Mouse (Mus musculus): ENCODE measurements at regions not wholly inside any gene's neighbourhood (a gene's known extent, or its start where the extent isn't known, plus 50 kb on each side); places are given as distances from the start of the nearest gene placed in this dataset.

GRCm38 (mm10) chr11:113129975-113130374 lies 348.0 kb downstream of the Sox9 start:
- ATAC-seq (ENCODE audit: insufficient read depth, low FRiP score, low read depth): no peak

DNA sequence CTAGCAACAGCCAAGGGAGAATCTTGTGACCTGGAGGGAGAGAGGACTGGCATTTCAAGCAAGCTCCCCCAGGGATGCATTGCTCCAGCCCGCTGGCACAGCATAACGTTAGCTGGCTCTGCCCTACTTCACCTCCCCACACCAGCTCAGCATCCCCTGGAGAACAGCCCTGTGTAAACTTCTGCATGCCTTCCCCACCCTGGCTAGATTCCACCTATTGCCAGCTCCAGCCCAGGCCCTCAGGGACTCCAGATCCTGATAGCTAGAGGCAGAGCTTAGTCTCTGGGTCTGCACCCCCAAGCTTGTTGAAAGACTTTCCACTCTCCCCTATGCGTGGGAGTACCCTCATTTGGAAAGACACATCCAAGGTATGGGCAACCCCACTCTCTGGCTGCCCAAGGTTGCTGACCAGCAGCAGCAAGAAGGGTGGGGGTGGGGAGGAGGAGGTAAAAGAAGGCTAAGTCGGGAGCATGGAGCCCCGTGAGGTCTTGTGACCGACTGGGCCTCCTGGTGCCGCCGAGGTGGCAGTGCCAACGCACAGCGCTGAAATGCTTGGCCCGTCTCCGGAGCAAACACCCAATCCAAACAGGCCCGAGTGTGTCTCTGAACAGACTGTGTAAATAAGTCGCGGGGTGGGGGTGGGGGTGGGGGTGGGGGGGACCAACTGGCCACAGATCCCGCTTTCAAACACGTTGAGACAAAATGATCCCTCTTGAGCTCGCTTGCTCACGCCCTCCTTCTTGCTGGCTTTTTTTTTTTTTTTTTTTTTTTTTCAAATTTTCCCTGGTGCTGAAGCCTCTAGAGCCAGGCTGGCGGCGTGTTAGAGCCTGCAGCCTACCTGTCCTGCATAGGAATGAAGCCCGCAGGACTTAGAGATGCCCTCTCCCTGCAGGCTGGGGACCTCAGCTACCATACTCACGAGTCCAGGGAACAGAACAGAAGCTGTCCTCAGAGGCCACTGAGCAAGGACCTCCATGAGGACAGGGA lies 350.3 kb downstream of the Sox9 start:
- H3K4me2 ChIP-seq: peak overlapping the region; percentile 33; the same call in 1 of the 2 replicates

More at GRCm38 (mm10) chr11:113129975-113130374, 348.0 kb downstream of the Sox9 start:
- Histone ChIP-seq H3K27me3 (replicated peaks) (no peaks in the 10 kb centered on the region), H3K4me2 (no peak overlapping the region), H3K4me3 (replicated peaks) (no peak overlapping the region), H3K4me1 (peaks cover 18% of the 10 kb centered on the region), H3K36me3 (no peaks in the 10 kb centered on the region), H3K9me3 (no peaks in the 10 kb centered on the region), H3K9ac (no peak overlapping the region), H3K27ac (no peak overlapping the region)
- 86% methylated on average over 7 of the region's 7 CpGs for WGBS

GRCm38 (mm10) chr11:113133407-113133806 lies 351.4 kb downstream of the Sox9 start:
- Histone ChIP-seq H3K9me3 (no peaks in the 10 kb centered on the region), H3K36me3 (no peaks in the 10 kb centered on the region), H3K27me3 (replicated peaks) (no peaks in the 10 kb centered on the region), H3K4me2 (no peak overlapping the region), H3K4me1 (peaks cover 18% of the 10 kb centered on the region), H3K4me3 (replicated peaks) (no peak overlapping the region), H3K9ac (no peak overlapping the region), H3K27ac (no peak overlapping the region)
- ATAC-seq (ENCODE audit: insufficient read depth, low FRiP score, low read depth): no peak
- 78% methylated on average over 4 of the region's 4 CpGs for WGBS

More for the DNA sequence above, 350.3 kb downstream of the Sox9 start:
- peaks cover 18% of the 10 kb centered on the region for H3K4me1 ChIP-seq
- no peak overlapping the region for H3K9ac ChIP-seq
- ATAC-seq (ENCODE audit: insufficient read depth, low FRiP score, low read depth): peak; percentile 67
- 55% methylated on average over 23 of the region's 23 CpGs for WGBS
- H3K4me3 ChIP-seq (replicated peaks): no peak overlapping the region
- H3K9me3 ChIP-seq: no peaks in the 10 kb centered on the region
- peak overlapping the region; percentile 75 for H3K27ac ChIP-seq
- H3K27me3 ChIP-seq (replicated peaks): no peaks in the 10 kb centered on the region
- H3K36me3 ChIP-seq: no peaks in the 10 kb centered on the region

- Histone ChIP-seq H3K36me3 (no peaks in the 10 kb centered on the region), H3K27me3 (replicated peaks) (no peaks in the 10 kb centered on the region), H3K27ac (no peak overlapping the region), H3K4me2 (no peak overlapping the region), H3K9me3 (no peaks in the 10 kb centered on the region), H3K9ac (no peak overlapping the region), H3K4me1 (peaks cover 18% of the 10 kb centered on the region), H3K4me3 (replicated peaks) (no peak overlapping the region)
- WGBS: 65% methylated on average over 5 of the region's 5 CpGs
- no peak for ATAC-seq (ENCODE audit: insufficient read depth, low FRiP score, low read depth)
Measured at GRCm38 (mm10) chr11:113135261-113135660, 353.2 kb downstream of the Sox9 start.

- no peak for ATAC-seq (ENCODE audit: insufficient read depth, low FRiP score, low read depth)
Measured at GRCm38 (mm10) chr11:113138462-113138861, 356.4 kb downstream of the Sox9 start.

GRCm38 (mm10) chr11:113140595-113140994 lies 358.6 kb downstream of the Sox9 start:
- Histone ChIP-seq H3K27ac (no peak overlapping the region), H3K9ac (no peak overlapping the region), H3K9me3 (no peaks in the 10 kb centered on the region), H3K4me2 (no peak overlapping the region), H3K36me3 (no peaks in the 10 kb centered on the region), H3K4me1 (peaks cover 17% of the 10 kb centered on the region), H3K27me3 (replicated peaks) (no peaks in the 10 kb centered on the region), H3K4me3 (replicated peaks) (no peak overlapping the region)
- 69% methylated on average over 9 of the region's 9 CpGs for WGBS
- no peak for ATAC-seq (ENCODE audit: insufficient read depth, low FRiP score, low read depth)

More at GRCm38 (mm10) chr11:113138462-113138861, 356.4 kb downstream of the Sox9 start:
- Histone ChIP-seq H3K4me3 (replicated peaks) (no peak overlapping the region), H3K9me3 (no peaks in the 10 kb centered on the region), H3K27ac (no peak overlapping the region), H3K4me2 (no peak overlapping the region), H3K9ac (no peak overlapping the region), H3K27me3 (replicated peaks) (no peaks in the 10 kb centered on the region), H3K36me3 (no peaks in the 10 kb centered on the region), H3K4me1 (peaks cover 6% of the 10 kb centered on the region; the same call in 1 of the 2 replicates)
- 74% methylated on average over 5 of the region's 5 CpGs for WGBS

DNA sequence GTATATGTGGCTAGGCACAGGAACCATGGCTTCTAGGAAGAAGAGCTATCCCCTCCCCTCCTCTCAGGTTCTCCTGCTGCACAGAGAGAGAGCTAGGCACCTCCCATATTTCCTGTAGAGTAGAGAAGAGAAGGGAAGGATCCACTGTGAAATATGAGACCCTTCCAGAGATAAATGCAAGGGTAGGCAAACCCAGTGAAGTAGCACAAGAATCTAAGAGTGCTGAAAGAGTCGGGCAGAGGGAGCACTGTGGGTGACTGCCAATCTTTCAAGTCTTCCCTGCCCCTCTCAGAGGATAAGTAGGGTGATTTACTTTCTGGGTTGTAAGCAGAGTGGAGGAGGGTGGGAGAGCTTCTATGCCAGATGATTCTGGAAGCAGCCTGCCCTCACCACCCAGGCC lies 360.8 kb downstream of the Sox9 start:
- Histone ChIP-seq H3K4me2 (no peak overlapping the region), H3K27ac (no peak overlapping the region), H3K36me3 (no peaks in the 10 kb centered on the region), H3K4me1 (peaks cover 23% of the 10 kb centered on the region), H3K27me3 (replicated peaks) (no peaks in the 10 kb centered on the region), H3K4me3 (replicated peaks) (no peak overlapping the region), H3K9ac (no peak overlapping the region), H3K9me3 (no peaks in the 10 kb centered on the region)
- WGBS: 9% methylated on average over 1 of the region's 1 CpGs
- no peak for ATAC-seq (ENCODE audit: insufficient read depth, low FRiP score, low read depth)

GRCm38 (mm10) chr11:113143839-113144627 lies 362.0 kb downstream of the Sox9 start:
- ATAC-seq (ENCODE audit: insufficient read depth, low FRiP score, low read depth): no peak

DNA sequence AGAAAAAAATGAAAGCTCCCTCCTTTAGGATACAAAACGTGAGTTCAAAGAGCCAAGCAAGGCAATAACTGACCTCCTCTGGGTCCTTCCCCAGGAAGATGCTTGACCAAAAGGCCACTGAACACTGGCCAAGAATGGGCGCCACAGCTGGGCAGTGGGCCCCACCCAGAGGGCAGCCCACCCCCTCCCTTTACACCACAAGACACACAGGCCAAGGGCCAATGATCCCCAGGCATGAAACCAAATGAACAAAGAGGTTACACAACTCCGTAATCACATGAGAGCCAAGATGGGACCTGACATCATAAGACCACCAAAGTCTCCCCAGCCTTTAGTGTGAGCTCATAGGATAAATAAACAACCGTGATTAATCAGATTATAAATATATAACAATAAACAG lies 363.7 kb downstream of the Sox9 start:
- no peaks in the 10 kb centered on the region for H3K27me3 ChIP-seq (replicated peaks)
- ATAC-seq (ENCODE audit: insufficient read depth, low FRiP score, low read depth): no peak
- H3K36me3 ChIP-seq: no peaks in the 10 kb centered on the region
- no peak overlapping the region for H3K4me3 ChIP-seq (replicated peaks)
- H3K9ac ChIP-seq: no peak overlapping the region
- H3K9me3 ChIP-seq: no peaks in the 10 kb centered on the region
- peaks cover 28% of the 10 kb centered on the region for H3K4me1 ChIP-seq
- 80% methylated on average over 4 of the region's 4 CpGs for whole genome bisulfite sequencing
- H3K4me2 ChIP-seq: no peak overlapping the region
- no peak overlapping the region for H3K27ac ChIP-seq

More at GRCm38 (mm10) chr11:113143839-113144627, 362.0 kb downstream of the Sox9 start:
- Histone ChIP-seq H3K4me2 (no peak overlapping the region), H3K4me1 (peaks cover 28% of the 10 kb centered on the region), H3K27ac (0 out of 2 replicates have a peak overlapping the region, but pooled peaks have one; percentile 31), H3K4me3 (replicated peaks) (no peak overlapping the region), H3K9ac (no peak overlapping the region), H3K27me3 (replicated peaks) (no peaks in the 10 kb centered on the region), H3K9me3 (no peaks in the 10 kb centered on the region), H3K36me3 (no peaks in the 10 kb centered on the region)
- 35% methylated on average over 14 of the region's 14 CpGs for WGBS

DNA sequence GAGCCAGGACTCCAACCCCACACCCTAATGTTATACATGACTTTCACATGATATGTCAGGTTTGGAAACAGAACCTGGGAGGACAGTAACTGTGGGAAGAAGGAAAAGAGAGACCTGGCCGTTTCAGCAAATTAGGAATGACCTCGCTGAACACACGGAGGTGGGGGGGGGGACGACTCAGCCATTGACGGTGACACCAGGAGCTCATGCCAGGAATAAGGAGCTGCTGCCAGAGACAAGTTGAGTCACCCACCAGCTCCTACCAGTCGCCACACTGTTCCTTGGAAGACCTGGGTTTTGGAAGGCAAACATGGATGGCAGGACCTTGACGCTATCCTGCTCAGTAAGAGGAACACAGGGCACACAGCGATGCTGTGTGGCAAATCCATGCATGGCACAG lies 364.7 kb downstream of the Sox9 start:
- Histone ChIP-seq H3K4me2 (no peak overlapping the region), H3K27ac (no peak overlapping the region), H3K4me3 (replicated peaks) (no peak overlapping the region), H3K9ac (no peak overlapping the region), H3K4me1 (peaks cover 28% of the 10 kb centered on the region), H3K36me3 (no peaks in the 10 kb centered on the region), H3K9me3 (no peaks in the 10 kb centered on the region), H3K27me3 (replicated peaks) (no peaks in the 10 kb centered on the region)
- no peak for ATAC-seq (ENCODE audit: insufficient read depth, low FRiP score, low read depth)
- WGBS: 85% methylated on average over 8 of the region's 8 CpGs

GRCm38 (mm10) chr11:113147535-113148197 lies 365.6 kb downstream of the Sox9 start:
- 26% methylated on average over 17 of the region's 17 CpGs for WGBS
- H3K4me1 ChIP-seq: peaks cover 28% of the 10 kb centered on the region

More at GRCm38 (mm10) chr11:113147535-113148197, 365.6 kb downstream of the Sox9 start:
- Histone ChIP-seq H3K4me2 (peak overlapping the region; percentile 41), H3K4me3 (replicated peaks) (no peak overlapping the region), H3K9ac (no peak overlapping the region), H3K9me3 (no peaks in the 10 kb centered on the region), H3K36me3 (no peaks in the 10 kb centered on the region), H3K27ac (peak overlapping the region; percentile 69), H3K27me3 (replicated peaks) (no peaks in the 10 kb centered on the region)
- ATAC-seq (ENCODE audit: insufficient read depth, low FRiP score, low read depth): peak; percentile 73

Measured in stomach, embryonic 15.5 days (tissue).